Mouse (Mus musculus): ENCODE results near the gene Gm13088. TPM values are rescaled to one million over a fixed set of nuclear protein-coding genes. Genes with fewer than 3 reads are reported as not detected.

Gene Gm13088
- total RNA-seq (2023; ENCODE audit: inconsistent age), result not detected in 4 replicates

GRCm38 (mm10) chr4:143657146-143657545 is at the start of gene Gm13088:
Gene Gm13088, minus strand, starts transcription at chr4:143657246.

GRCm38 (mm10) chr4:143702611-143703010 is 45.6 kb upstream of the Gm13088 start, which contains the start of gene Gm13089:
Gene Gm13089, minus strand, starts transcription at chr4:143702711.

GRCm38 (mm10) chr4:143614703-143615102 is 42.3 kb downstream of the Gm13088 start, which contains the start of gene Gm13083:
Gene Gm13083, plus strand, starts transcription at chr4:143615003.

Other genes with a start within 250 kb of the Gm13088 start
- gene Pramef8, start 244.8 kb downstream of the Gm13088 start, total RNA-seq (2023; ENCODE audit: inconsistent age), result 58.5 to 72.0 TPM (median 67.7 TPM) in 4 replicates
- gene Oog4, start 206.9 kb downstream of the Gm13088 start, total RNA-seq (2023; ENCODE audit: inconsistent age), result not detected in 4 replicates
- gene Gm13043, start 145.9 kb downstream of the Gm13088 start, total RNA-seq (2023; ENCODE audit: inconsistent age), result not detected in 4 replicates
- gene Gm13040, start 121.3 kb downstream of the Gm13088 start, total RNA-seq (2023; ENCODE audit: inconsistent age), result not detected in 4 replicates
- not detected in 4 replicates for gene BC080695, start 105.5 kb downstream of the Gm13088 start, total RNA-seq (2023; ENCODE audit: inconsistent age)
- not detected in 4 replicates for gene Gm13057, start 105.5 kb downstream of the Gm13088 start, total RNA-seq (2023; ENCODE audit: inconsistent age)
- not detected in 4 replicates for gene Gm13083, start 42.2 kb downstream of the Gm13088 start, total RNA-seq (2023; ENCODE audit: inconsistent age)
- gene Gm13089, start 45.5 kb upstream of the Gm13088 start, total RNA-seq (2023; ENCODE audit: inconsistent age), result not detected in 4 replicates
- gene Gm13078, start 62.2 kb upstream of the Gm13088 start, total RNA-seq (2023; ENCODE audit: inconsistent age), result not detected in 4 replicates
- gene Gm13023, start 132.1 kb upstream of the Gm13088 start, total RNA-seq (2023; ENCODE audit: inconsistent age), result not detected in 4 replicates
- gene Gm13084, start 158.8 kb upstream of the Gm13088 start, total RNA-seq (2023; ENCODE audit: inconsistent age), result not detected in 4 replicates
- not detected in 4 replicates for gene Gm13103, start 189.3 kb upstream of the Gm13088 start, total RNA-seq (2023; ENCODE audit: inconsistent age)
- gene Pramef6, start 243.1 kb upstream of the Gm13088 start, total RNA-seq (2023; ENCODE audit: inconsistent age), result not detected in 4 replicates